Mouse (Mus musculus) neural tube, embryonic 12.5 days (tissue): Measurements from ENCODE around the gene Cpe. TPM values are rescaled to one million over a fixed set of nuclear protein-coding genes. Genes with fewer than 3 reads are reported as not detected.

ENCODE experiments used
- ATAC-seq: fragments of 200-750 bp; cut with Nextera tagmentation; 2 replicates; pipeline ENCODE4 v1.8.0; 2017; ENCODE audit warnings: low read depth, mild to moderate bottlenecking, moderate TSS enrichment, moderate library complexity; ENCODE audit not compliant: low FRiP score
- H3K27ac ChIP-seq: fragments of 300-500 bp; sonication (generic); 2 replicates; pipeline ENCODE4 v1.5.1; 2016
- H3K27me3 ChIP-seq: fragments of 300-500 bp; sonication (generic); replicated peaks from 2 replicates; pipeline ENCODE4 v1.6.1; 2016; ENCODE audit warnings: mild to moderate bottlenecking
- H3K36me3 ChIP-seq: fragments of 300-500 bp; sonication (generic); 2 replicates; pipeline ENCODE4 v1.6.1; 2016; ENCODE audit warnings: mild to moderate bottlenecking
- H3K4me1 ChIP-seq: fragments of 300-500 bp; sonication (generic); 2 replicates; pipeline ENCODE4 v1.6.1; 2016
- H3K4me2 ChIP-seq: fragments of 300-500 bp; sonication (generic); replicated peaks from 2 replicates; pipeline ENCODE4 v1.6.1; 2016; ENCODE audit warnings: mild to moderate bottlenecking
- H3K4me3 ChIP-seq: fragments of 300-500 bp; sonication (generic); 2 replicates; pipeline ENCODE4 v1.5.1; 2016
- H3K9ac ChIP-seq: fragments of 300-500 bp; sonication (generic); 2 replicates; pipeline ENCODE4 v1.6.1; 2016; ENCODE audit warnings: mild to moderate bottlenecking
- H3K9me3 ChIP-seq: fragments of 300-500 bp; sonication (generic); 2 replicates; pipeline ENCODE4 v1.6.1; 2016; ENCODE audit warnings: mild to moderate bottlenecking
- WGBS: fragments of 180-500 bp; shearing (Covaris S2); methylation state at CpG from one replicate; pipeline ENCODE4 v1.1.7; 2016; 5-methylcytosine and 5-hydroxymethylcytosine counted together
- polyA plus RNA-seq: library from polyadenylated mRNA; unstranded; fragments of >200 nt; fragmentation: Nextera tagmentation; extraction: Ambion mirVana; gene quantifications from 2 replicates; pipeline ENCODE4 v1.2.1, GENCODE M21; 2016

Gene Cpe
- polyA plus RNA-seq, 1 experiment from 2014 or later: 464 TPM

- Histone ChIP-seq H3K4me2 (no peak overlapping the region), H3K4me1 (no peaks in the 10 kb centered on the region), H3K9ac (no peak overlapping the region), H3K4me3 (no peak overlapping the region), H3K27ac (no peak overlapping the region), H3K9me3 (no peaks in the 10 kb centered on the region), H3K27me3 (no peaks in the 10 kb centered on the region), H3K36me3 (peaks cover 12% of the 10 kb centered on the region)
- no peak for ATAC-seq
- 59% methylated on average over 1 of the region's 1 CpGs for WGBS
Measured at GRCm38 (mm10) chr8:64711544-64711943, 18.7 kb upstream of the Cpe start.

GRCm38 (mm10) chr8:64707481-64707880, 14.6 kb upstream of the Cpe start:
- no peaks in the 10 kb centered on the region for H3K36me3 ChIP-seq
- H3K4me1 ChIP-seq: no peaks in the 10 kb centered on the region
- no peak overlapping the region for H3K9ac ChIP-seq
- ATAC-seq: no peak
- H3K4me2 ChIP-seq: no peak overlapping the region
- no peaks in the 10 kb centered on the region for H3K27me3 ChIP-seq
- H3K27ac ChIP-seq: no peak overlapping the region
- H3K9me3 ChIP-seq: no peaks in the 10 kb centered on the region
- no peak overlapping the region for H3K4me3 ChIP-seq

GRCm38 (mm10) chr8:64703191-64703590, 10.3 kb upstream of the Cpe start:
- H3K9me3 ChIP-seq: no peaks in the 10 kb centered on the region
- H3K4me2 ChIP-seq: no peak overlapping the region
- H3K9ac ChIP-seq: no peak overlapping the region
- no peaks in the 10 kb centered on the region for H3K27me3 ChIP-seq
- 89% methylated on average over 1 of the region's 1 CpGs for WGBS
- ATAC-seq: no peak
- no peak overlapping the region for H3K27ac ChIP-seq
- H3K36me3 ChIP-seq: no peaks in the 10 kb centered on the region
- no peaks in the 10 kb centered on the region for H3K4me1 ChIP-seq
- no peak overlapping the region for H3K4me3 ChIP-seq

- H3K36me3 ChIP-seq: no peaks in the 10 kb centered on the region
- H3K4me2 ChIP-seq: peak overlapping the region; percentile 64
- no peaks in the 10 kb centered on the region for H3K27me3 ChIP-seq
- H3K4me1 ChIP-seq: peaks cover 21% of the 10 kb centered on the region; the same call in 1 of the 2 replicates
- peak overlapping the region; percentile 79 for H3K9ac ChIP-seq
- ATAC-seq: 0 out of 2 replicates have a peak, but pooled peaks have one; percentile 5
- no peaks in the 10 kb centered on the region for H3K9me3 ChIP-seq
- 0 out of 2 replicates have a peak overlapping the region, but pooled peaks have one; percentile 7 for H3K27ac ChIP-seq
- 10% methylated on average over 16 of the region's 16 CpGs for WGBS
- H3K4me3 ChIP-seq: peak overlapping the region; percentile 54
Measured at GRCm38 (mm10) chr8:64691591-64692401, 1.1 kb downstream of the Cpe start.

- no peak for ATAC-seq
- Histone ChIP-seq H3K27ac (no peak overlapping the region), H3K27me3 (no peaks in the 10 kb centered on the region), H3K4me1 (peaks cover 21% of the 10 kb centered on the region; the same call in 1 of the 2 replicates), H3K4me2 (peak overlapping the region; percentile 64), H3K9me3 (no peaks in the 10 kb centered on the region), H3K4me3 (peak overlapping the region; percentile 54), H3K36me3 (no peaks in the 10 kb centered on the region), H3K9ac (peak overlapping the region; percentile 79; the same call in 1 of the 2 replicates)
- WGBS: 83% methylated on average over 6 of the region's 6 CpGs
Measured at GRCm38 (mm10) chr8:64690845-64691244, 2.0 kb downstream of the Cpe start.

GRCm38 (mm10) chr8:64690306-64690705, 2.5 kb downstream of the Cpe start:
- Histone ChIP-seq H3K27me3 (no peaks in the 10 kb centered on the region), H3K36me3 (no peaks in the 10 kb centered on the region), H3K4me3 (no peak overlapping the region), H3K9ac (no peak overlapping the region), H3K27ac (no peak overlapping the region), H3K4me2 (peak overlapping the region; percentile 64), H3K9me3 (no peaks in the 10 kb centered on the region), H3K4me1 (peaks cover 21% of the 10 kb centered on the region; the same call in 1 of the 2 replicates)
- ATAC-seq: no peak
- 79% methylated on average over 6 of the region's 6 CpGs for WGBS

GRCm38 (mm10) chr8:64688741-64689140, 4.1 kb downstream of the Cpe start:
- no peaks in the 10 kb centered on the region for H3K36me3 ChIP-seq
- WGBS: 83% methylated on average over 4 of the region's 4 CpGs
- H3K4me1 ChIP-seq: peaks cover 21% of the 10 kb centered on the region; the same call in 1 of the 2 replicates
- no peak overlapping the region for H3K4me3 ChIP-seq
- H3K27me3 ChIP-seq: no peaks in the 10 kb centered on the region
- no peaks in the 10 kb centered on the region for H3K9me3 ChIP-seq
- no peak overlapping the region for H3K9ac ChIP-seq
- H3K4me2 ChIP-seq: no peak overlapping the region
- ATAC-seq: no peak
- H3K27ac ChIP-seq: no peak overlapping the region

GRCm38 (mm10) chr8:64688161-64688560, 4.7 kb downstream of the Cpe start:
- no peak for ATAC-seq
- 81% methylated on average over 3 of the region's 3 CpGs for WGBS
- Histone ChIP-seq H3K4me3 (no peak overlapping the region), H3K36me3 (no peaks in the 10 kb centered on the region), H3K9ac (no peak overlapping the region), H3K27ac (no peak overlapping the region), H3K27me3 (no peaks in the 10 kb centered on the region), H3K4me1 (peaks cover 20% of the 10 kb centered on the region; the same call in 1 of the 2 replicates), H3K4me2 (no peak overlapping the region), H3K9me3 (no peaks in the 10 kb centered on the region)

GRCm38 (mm10) chr8:64682501-64682900, 10.4 kb downstream of the Cpe start:
- Histone ChIP-seq H3K4me3 (no peak overlapping the region), H3K9ac (no peak overlapping the region), H3K4me1 (no peaks in the 10 kb centered on the region), H3K4me2 (no peak overlapping the region), H3K27me3 (no peaks in the 10 kb centered on the region), H3K9me3 (no peaks in the 10 kb centered on the region), H3K27ac (no peak overlapping the region), H3K36me3 (no peaks in the 10 kb centered on the region)
- 83% methylated on average over 3 of the region's 3 CpGs for WGBS
- ATAC-seq: no peak

- H3K4me3 ChIP-seq: no peak overlapping the region
- H3K4me1 ChIP-seq: peaks cover 3% of the 10 kb centered on the region; the same call in 1 of the 2 replicates
- H3K4me2 ChIP-seq: no peak overlapping the region
- no peak overlapping the region for H3K27ac ChIP-seq
- no peak for ATAC-seq
- no peaks in the 10 kb centered on the region for H3K27me3 ChIP-seq
- no peak overlapping the region for H3K9ac ChIP-seq
- WGBS: 64% methylated on average over 2 of the region's 2 CpGs
- no peaks in the 10 kb centered on the region for H3K36me3 ChIP-seq
- H3K9me3 ChIP-seq: 0 out of 2 replicates have a peak, but pooled peaks cover 5% of the 10 kb centered on the region
Measured at GRCm38 (mm10) chr8:64676381-64676780, 16.5 kb downstream of the Cpe start.

GRCm38 (mm10) chr8:64674951-64675585, 17.8 kb downstream of the Cpe start:
- no peak for ATAC-seq
- 81% methylated on average over 8 of the region's 8 CpGs for WGBS
- Histone ChIP-seq H3K4me2 (no peak overlapping the region), H3K4me1 (peaks cover 3% of the 10 kb centered on the region; the same call in 1 of the 2 replicates), H3K9ac (no peak overlapping the region), H3K27me3 (no peaks in the 10 kb centered on the region), H3K9me3 (0 out of 2 replicates have a peak, but pooled peaks cover 5% of the 10 kb centered on the region), H3K27ac (no peak overlapping the region), H3K36me3 (no peaks in the 10 kb centered on the region), H3K4me3 (no peak overlapping the region)

GRCm38 (mm10) chr8:64672920-64673319, 19.9 kb downstream of the Cpe start:
- Histone ChIP-seq H3K36me3 (no peaks in the 10 kb centered on the region), H3K9me3 (0 out of 2 replicates have a peak, but pooled peaks cover 5% of the 10 kb centered on the region), H3K4me3 (no peak overlapping the region), H3K9ac (no peak overlapping the region), H3K27ac (no peak overlapping the region), H3K27me3 (no peaks in the 10 kb centered on the region), H3K4me2 (no peak overlapping the region), H3K4me1 (peaks cover 3% of the 10 kb centered on the region; the same call in 1 of the 2 replicates)
- WGBS: 72% methylated on average over 2 of the region's 2 CpGs
- ATAC-seq: no peak
